8 mouse cellular contexts compared by ENCODE assay signal in the genomic region with DNA sequence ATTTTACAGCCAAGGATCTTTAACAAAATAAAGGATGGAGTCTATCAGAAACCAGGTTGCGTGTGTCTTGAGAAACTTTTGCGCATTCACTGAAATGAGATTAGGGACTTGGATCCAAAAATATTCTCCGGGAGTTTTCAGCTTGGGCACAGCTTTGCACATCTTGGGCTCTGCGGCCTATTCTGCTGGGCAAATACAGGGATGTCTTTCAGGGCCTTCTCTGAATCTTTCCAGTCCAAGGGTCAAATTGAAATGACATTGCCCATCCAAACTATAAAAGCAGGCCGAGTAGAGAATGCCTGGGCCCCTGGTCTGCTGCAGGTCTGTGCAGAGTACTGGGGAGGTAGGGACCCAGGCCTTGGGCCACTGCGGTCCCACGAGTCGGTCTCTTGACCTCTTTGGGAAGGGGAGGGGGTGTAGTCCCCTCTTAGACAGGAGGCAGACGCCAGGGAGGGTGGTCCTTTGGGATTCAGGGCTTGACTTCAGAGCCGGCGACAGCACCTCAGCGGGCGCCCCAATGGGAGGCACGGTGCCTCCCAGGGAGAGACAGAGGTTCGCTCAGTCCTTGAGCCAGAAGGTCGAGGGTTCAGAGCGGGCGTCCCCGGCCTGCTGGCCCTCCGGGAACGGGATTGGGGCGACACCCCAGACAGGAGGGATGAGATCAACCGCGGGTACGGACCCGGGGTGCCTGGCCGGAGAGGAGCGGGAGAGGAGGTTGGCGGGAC. TPM values are rescaled to one million over a fixed set of nuclear protein-coding genes. Genes with fewer than 3 reads are reported as not detected.
A peak's percentile ranks its signal among the peaks of the same experiment; 100 is the strongest.
DNase-seq lines count a peak whose midpoint lies in the region; ATAC-seq and TF ChIP-seq lines count a peak whose summit lies in the region.

A gene (plus strand): TSS at position 388 of the 725 bp plus-strand sequence.

- peak within 1 kb of the TSS; percentile 96 for H3K27ac ChIP-seq in heart, postnatal 0 days (ENCODE audit: low read depth)
- peak within 1 kb of the TSS; percentile 96 for H3K27ac ChIP-seq in left cerebral cortex, adult 2 months
- H3K27ac ChIP-seq in midbrain, embryonic 14.5 days (replicated peaks; ENCODE audit: low read depth, low read length) = peak within 1 kb of the TSS; percentile 96

- H3K4me3 ChIP-seq in erythroblast, embryonic 14.5 days (replicated peaks) = peak within 1 kb of the TSS; percentile 96
- H3K4me3 ChIP-seq in heart, postnatal 0 days (ENCODE audit: low read depth, low read length) = peak within 1 kb of the TSS; percentile 81
- peak within 1 kb of the TSS; percentile 67 for H3K4me3 ChIP-seq in left cerebral cortex, adult 2 months
- peak within 1 kb of the TSS; percentile 92 for H3K4me3 ChIP-seq in midbrain, embryonic 14.5 days (replicated peaks; ENCODE audit: low read depth, low read length)

- no peaks in the 10 kb centered on the region for H3K36me3 ChIP-seq in erythroblast, embryonic 14.5 days (ENCODE audit: control insufficient read depth)
- no peaks in the 10 kb centered on the region for H3K36me3 ChIP-seq in heart, postnatal 0 days (replicated peaks; ENCODE audit: control insufficient read depth, insufficient read depth, low read length)
- no peaks in the 10 kb centered on the region for H3K36me3 ChIP-seq in midbrain, embryonic 14.5 days (ENCODE audit: control insufficient read depth, insufficient read depth, low read length)

- no peaks in the 10 kb centered on the region for H3K27me3 ChIP-seq in erythroblast, embryonic 14.5 days (ENCODE audit: control insufficient read depth)
- no peaks in the 10 kb centered on the region for H3K27me3 ChIP-seq in heart, postnatal 0 days (ENCODE audit: control insufficient read depth, insufficient read depth, low read length)
- no peaks in the 10 kb centered on the region for H3K27me3 ChIP-seq in midbrain, embryonic 14.5 days (ENCODE audit: control insufficient read depth, insufficient read depth, low read length)

- peak within 1 kb of the TSS; percentile 87 for H3K9ac ChIP-seq in heart, postnatal 0 days (replicated peaks; ENCODE audit: low read depth, low read length)
- H3K9ac ChIP-seq in midbrain, embryonic 14.5 days (replicated peaks; ENCODE audit: low read length) = peak within 1 kb of the TSS; percentile 76

- WGBS in heart, postnatal 0 days = 11% methylated on average over 23 of the region's 29 CpGs
- WGBS in midbrain, embryonic 14.5 days = 6% methylated on average over 29 of the region's 29 CpGs

- DNase-seq in frontal cortex, postnatal 10 days (ENCODE audit: low spot score in 2 of 2) = no peak
- DNase-seq in ES-CJ7 (ENCODE audit: low read depth, low spot score) = peak; percentile 57
- DNase-seq in heart, postnatal 0 days (ENCODE audit: low spot score) = no peak
- DNase-seq in left cerebral cortex, adult 2 months (ENCODE audit: extremely low spot score in 1 of 2, low spot score in 2 of 2) = peak in 1 of 2 experiments; percentile 16
- DNase-seq in midbrain, embryonic 14.5 days = peak; percentile 74
- DNase-seq in thymus, adult 18-20 months = no peak

- H3K9me3 ChIP-seq in erythroblast, embryonic 14.5 days (ENCODE audit: control insufficient read depth, low read length) = no peaks in the 10 kb centered on the region
- H3K9me3 ChIP-seq in heart, postnatal 0 days (replicated peaks; ENCODE audit: control insufficient read depth, low read length) = no peaks in the 10 kb centered on the region
- no peaks in the 10 kb centered on the region for H3K9me3 ChIP-seq in midbrain, embryonic 14.5 days (ENCODE audit: control insufficient read depth, low read length)

- TF ChIP-seq EP300 in heart, postnatal 0 days (IDR thresholded peaks at IDR 0.05; ENCODE audit: low read depth) = no peak

- intact Hi-C loops in left cerebral cortex, adult 2 months (cut with DNase I) = loop anchor here (1.0 to 10.0 kb wide), 6 partner anchors 73 to 533 kb away; no protein-coding TSS in a partner anchor

- no peak for TF ChIP-seq CTCF in heart, postnatal 0 days (IDR thresholded peaks at IDR 0.05; ENCODE audit: low read depth)
- TF ChIP-seq CTCF in left cerebral cortex, adult 2 months (IDR thresholded peaks at IDR 0.05) = no peak

- H3K4me2 ChIP-seq in heart, postnatal 0 days (ENCODE audit: low read depth, low read length) = peak within 1 kb of the TSS; percentile 84
- peak within 1 kb of the TSS; percentile 83 for H3K4me2 ChIP-seq in midbrain, embryonic 14.5 days (ENCODE audit: low read length)

- ATAC-seq in frontal cortex, adult (ENCODE audit: low TSS enrichment) = peak; percentile 38
- peak; percentile 52 for ATAC-seq in heart, postnatal 0 days (ENCODE audit: insufficient read depth, low read depth)
- ATAC-seq in midbrain, embryonic 14.5 days (ENCODE audit: low FRiP score, low TSS enrichment) = peak; percentile 55

- H3K4me1 ChIP-seq in erythroblast, embryonic 14.5 days (ENCODE audit: control insufficient read depth) = peaks cover 78% of the 10 kb centered on the region
- H3K4me1 ChIP-seq in heart, postnatal 0 days (ENCODE audit: control insufficient read depth, insufficient read depth) = peaks cover 17% of the 10 kb centered on the region
- H3K4me1 ChIP-seq in midbrain, embryonic 14.5 days (ENCODE audit: control insufficient read depth, insufficient read depth, low read length) = peaks cover 27% of the 10 kb centered on the region

RNA-seq across cellular contexts. Expression of the gene that starts here (rescaled TPM):
- 2.5 and 3.2 TPM in 2 replicates for polyA plus RNA-seq in erythroblast, embryonic 14.5 days (2012)
- 74.2 and 85.1 TPM in 2 replicates for total RNA-seq in heart, postnatal 0 days (2014; rRNA removed; ENCODE audit: low replicate concordance)
- 70.8 and 75.7 TPM in 2 replicates for polyA plus RNA-seq in heart, postnatal 0 days (2015; fragmentation: Nextera tagmentation; extraction: Ambion mirVana)
- 100 to 1,000 TPM; 137 to 148 TPM for total RNA-seq in left cerebral cortex, adult 2 months (2021)
- 274 and 283 TPM in 2 replicates for polyA plus RNA-seq in midbrain, embryonic 14.5 days (2014; fragmentation: Nextera tagmentation; extraction: Ambion mirVana)

Comparison
In these comparisons a context has a peak if more than half of its experiments do, and no peak if none do; other contexts are left out.
1. RNA of the gene that starts here (polyA plus RNA-seq): 274 to 283 TPM in midbrain, embryonic 14.5 days and 70.8 to 75.7 TPM in heart, postnatal 0 days; 2.5 to 3.2 TPM in erythroblast, embryonic 14.5 days; every median in the first group is over 10 times any median in the second.
2. DNase-seq: peak in ES-CJ7 (single experiment) and midbrain, embryonic 14.5 days (single experiment); none in frontal cortex, postnatal 10 days (0 of 2), heart, postnatal 0 days (single experiment) and thymus, adult 18-20 months (0 of 2).
3. Peak in every context shown above with its lines, with median percentiles within 50 percentile points of each other: ATAC-seq, H3K4me3 ChIP-seq and H3K27ac ChIP-seq.